Mouse (Mus musculus) E14TG2a.4 (cell line): ENCODE results near the gene Tceal7.

ENCODE experiments used
- H3K27me3 ChIP-seq: 2 replicates; pipeline ENCODE4 v1.6.1; 2014; ENCODE audit warnings: low read length, control low read depth; ENCODE audit not compliant: insufficient read depth
- H3K36me3 ChIP-seq: 2 replicates; pipeline ENCODE4 v1.6.1; 2014; ENCODE audit warnings: low read length, control low read depth; ENCODE audit not compliant: insufficient read depth
- H3K4me1 ChIP-seq: replicated peaks from 2 replicates; pipeline ENCODE4 v1.6.1; 2014; ENCODE audit warnings: low read depth, low read length, control low read depth
- H3K4me3 ChIP-seq: replicated peaks from 2 replicates; pipeline ENCODE4 v1.5.1; 2014; ENCODE audit warnings: mild to moderate bottlenecking, low read length
- H3K9me3 ChIP-seq: 2 replicates; pipeline ENCODE4 v1.6.1; 2014; ENCODE audit warnings: low read length, control low read depth
- CTCF ChIP-seq: conservative IDR thresholded peaks from 2 replicates; pipeline ENCODE4 v1.5.1; 2014; ENCODE audit warnings: low read length
- NANOG ChIP-seq: IDR thresholded peaks from 2 replicates; pipeline ENCODE4 v1.6.1; 2014; ENCODE audit warnings: borderline replicate concordance, low read length, mixed read lengths
- POU5F1 ChIP-seq: IDR thresholded peaks from 2 replicates; pipeline ENCODE4 v1.6.1; 2014; ENCODE audit warnings: low read length, borderline replicate concordance

The Tceal7 gene

DNA sequence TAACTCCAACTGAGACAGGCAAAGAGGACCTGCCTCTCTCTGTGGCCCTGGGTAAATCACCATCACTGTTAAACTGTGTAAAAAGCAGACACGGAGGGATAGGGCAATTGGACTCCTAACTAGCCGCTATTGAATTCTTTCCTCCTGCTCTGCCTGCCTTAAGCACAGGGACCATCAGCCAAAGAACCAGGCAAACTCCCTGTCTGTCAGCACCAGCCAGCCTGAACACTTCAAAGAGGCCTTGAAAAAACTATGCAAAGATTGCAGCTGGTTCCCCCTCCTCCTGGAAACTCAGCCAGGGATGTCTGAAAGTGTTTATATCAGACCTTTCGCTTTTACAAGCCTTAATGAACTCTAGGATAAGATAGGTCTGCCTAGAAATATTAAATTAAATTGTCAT is 60.0 kb downstream of the Tceal7 start:
- TF ChIP-seq POU5F1 (no peak), CTCF (no peak), NANOG (no peak)

DNA sequence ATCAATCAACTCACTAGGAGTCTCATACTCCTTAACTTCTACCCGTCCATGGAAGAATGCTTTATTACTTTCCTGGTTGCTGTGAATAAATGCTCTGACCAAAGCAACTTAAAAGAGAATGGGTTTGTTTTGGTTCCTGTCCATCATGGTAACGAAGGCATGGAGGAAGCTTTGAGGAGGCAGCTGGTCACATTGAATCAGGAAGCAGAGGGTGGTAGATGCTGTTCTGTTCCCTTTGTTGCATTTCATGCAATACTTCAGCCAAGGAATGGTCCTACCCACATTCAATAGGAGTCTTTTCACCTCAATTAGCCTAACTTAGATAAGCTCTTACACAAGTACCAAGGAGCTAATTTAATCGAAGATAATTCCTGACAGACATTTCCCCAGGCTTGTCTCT is 60.8 kb downstream of the Tceal7 start:
- Histone ChIP-seq H3K27me3 (no peaks in the 10 kb centered on the region), H3K9me3 (no peaks in the 10 kb centered on the region), H3K4me1 (peaks cover 11% of the 10 kb centered on the region), H3K36me3 (peaks cover 14% of the 10 kb centered on the region), H3K4me3 (no peak overlapping the region)
- TF ChIP-seq NANOG = no peak
- no peak for TF ChIP-seq POU5F1
- no peak for TF ChIP-seq CTCF

More for the DNA sequence above, 60.0 kb downstream of the Tceal7 start:
- no peaks in the 10 kb centered on the region for H3K27me3 ChIP-seq
- H3K9me3 ChIP-seq = no peaks in the 10 kb centered on the region
- peaks cover 11% of the 10 kb centered on the region for H3K4me1 ChIP-seq
- H3K4me3 ChIP-seq = no peak overlapping the region
- H3K36me3 ChIP-seq = peaks cover 14% of the 10 kb centered on the region
